Mouse (Mus musculus) hindbrain, embryonic 16.5 days (tissue): Measurements from ENCODE around the gene Anxa6. TPM values are rescaled to one million over a fixed set of nuclear protein-coding genes. Genes with fewer than 3 reads are reported as not detected.

Source experiments
- ATAC-seq: fragments of 200-750 bp; cut with Nextera tagmentation; 2 replicates; pipeline ENCODE4 v1.8.0; 2017; ENCODE audit warnings: moderate TSS enrichment, moderate library complexity
- H3K27ac ChIP-seq: fragments of 300-500 bp; sonication (generic); 2 replicates; pipeline ENCODE4 v1.5.1; 2014; ENCODE audit warnings: low read depth, mild to moderate bottlenecking, control low read depth, low read length, moderate library complexity
- H3K27me3 ChIP-seq: fragments of 300-500 bp; sonication (generic); replicated peaks from 2 replicates; pipeline ENCODE4 v1.6.1; 2014; ENCODE audit warnings: low read length; ENCODE audit not compliant: control insufficient read depth, insufficient read depth
- H3K36me3 ChIP-seq: fragments of 300-500 bp; sonication (generic); 2 replicates; pipeline ENCODE4 v1.6.1; 2014; ENCODE audit warnings: mild to moderate bottlenecking, low read length, moderate library complexity, mixed read lengths; ENCODE audit not compliant: control insufficient read depth, insufficient read depth
- H3K4me1 ChIP-seq: fragments of 300-500 bp; sonication (generic); 2 replicates; pipeline ENCODE4 v1.6.1; 2014; ENCODE audit warnings: low read depth, low read length; ENCODE audit not compliant: control insufficient read depth, insufficient read depth
- H3K4me2 ChIP-seq: fragments of 300-500 bp; sonication (generic); 2 replicates; pipeline ENCODE4 v1.6.1; 2014; ENCODE audit warnings: mild to moderate bottlenecking, low read length, control low read depth, moderate library complexity
- H3K4me3 ChIP-seq: fragments of 300-500 bp; sonication (generic); 2 replicates; pipeline ENCODE4 v1.5.1; 2014; ENCODE audit warnings: mild to moderate bottlenecking, low read length, control low read depth, moderate library complexity
- H3K9ac ChIP-seq: fragments of 300-500 bp; sonication (generic); 2 replicates; pipeline ENCODE4 v1.6.1; 2014; ENCODE audit warnings: low read depth, mild to moderate bottlenecking, control low read depth, low read length, moderate library complexity
- H3K9me3 ChIP-seq: fragments of 300-500 bp; sonication (generic); 2 replicates; pipeline ENCODE4 v1.6.1; 2014; ENCODE audit warnings: mild to moderate bottlenecking, low read length, moderate library complexity; ENCODE audit not compliant: control insufficient read depth
- WGBS: fragments of 180-500 bp; shearing (Covaris S2); extraction: QIAGEN DNeasy Blood & Tissue Kit; methylation state at CpG from one replicate; pipeline ENCODE4 v1.1.7; 2014; 5-methylcytosine and 5-hydroxymethylcytosine counted together
- polyA plus RNA-seq: library from polyadenylated mRNA; unstranded; fragments of >200 nt; fragmentation: Nextera tagmentation; extraction: Ambion mirVana; gene quantifications from 2 replicates; pipeline ENCODE4 v1.2.1, GENCODE M21; 2015

Gene Anxa6
- polyA plus RNA-seq, 1 experiment from 2014 or later, result 72.4 TPM

DNA sequence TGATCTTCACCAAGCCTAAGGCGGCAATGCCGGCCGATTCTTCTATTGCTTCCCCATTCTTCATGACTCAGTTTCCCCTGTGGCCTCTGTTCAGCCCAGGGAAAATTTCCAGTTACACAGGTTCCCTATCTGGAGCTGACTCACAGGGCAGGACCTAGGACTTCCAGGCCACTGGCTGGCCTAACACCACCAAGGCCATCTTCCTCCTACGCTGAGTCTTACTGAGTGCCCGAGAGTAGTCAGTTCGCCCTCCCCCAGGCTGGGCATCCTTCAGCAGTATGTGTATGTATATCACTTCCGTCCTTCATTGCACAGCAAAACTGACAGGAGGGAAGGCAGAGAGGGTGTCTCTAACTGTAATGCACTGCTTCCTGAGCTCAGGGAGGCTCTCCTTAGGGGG lies 99.0 kb downstream of the Anxa6 start:
- H3K9ac ChIP-seq, result no peak overlapping the region
- H3K27ac ChIP-seq, result no peak overlapping the region
- no peaks in the 10 kb centered on the region for H3K27me3 ChIP-seq
- H3K36me3 ChIP-seq, result peaks cover 13% of the 10 kb centered on the region
- H3K4me3 ChIP-seq, result no peak overlapping the region
- WGBS, result 87% methylated on average over 7 of the region's 7 CpGs
- H3K4me2 ChIP-seq, result no peak overlapping the region
- ATAC-seq, result no peak
- no peaks in the 10 kb centered on the region for H3K9me3 ChIP-seq
- H3K4me1 ChIP-seq, result no peaks in the 10 kb centered on the region

DNA sequence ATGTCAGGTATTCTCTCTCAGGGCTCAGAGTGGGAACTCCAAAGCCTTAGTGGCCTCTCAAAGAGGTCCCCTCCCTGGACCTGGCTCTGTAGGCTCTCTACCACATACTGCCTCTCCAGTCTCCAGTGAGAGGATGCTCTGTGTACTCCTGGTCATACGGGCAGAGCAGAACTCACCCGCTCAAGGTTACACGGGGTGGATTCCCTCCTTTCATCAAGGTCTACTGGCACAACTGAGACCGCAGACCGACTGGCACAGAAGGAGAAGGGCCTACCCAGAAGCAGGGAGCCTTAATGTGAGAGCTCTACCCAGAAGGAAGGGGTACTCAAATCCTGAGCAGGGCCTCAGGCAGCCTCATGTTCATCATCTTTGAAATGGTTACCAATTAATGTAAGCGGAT lies 100.7 kb downstream of the Anxa6 start:
- Histone ChIP-seq H3K27me3 (no peaks in the 10 kb centered on the region), H3K4me3 (no peak overlapping the region), H3K4me2 (no peak overlapping the region), H3K9me3 (no peaks in the 10 kb centered on the region), H3K36me3 (peaks cover 12% of the 10 kb centered on the region; the same call in 1 of the 2 replicates), H3K27ac (no peak overlapping the region), H3K4me1 (no peaks in the 10 kb centered on the region), H3K9ac (no peak overlapping the region)
- no peak for ATAC-seq
- WGBS, result 95% methylated on average over 6 of the region's 6 CpGs

DNA sequence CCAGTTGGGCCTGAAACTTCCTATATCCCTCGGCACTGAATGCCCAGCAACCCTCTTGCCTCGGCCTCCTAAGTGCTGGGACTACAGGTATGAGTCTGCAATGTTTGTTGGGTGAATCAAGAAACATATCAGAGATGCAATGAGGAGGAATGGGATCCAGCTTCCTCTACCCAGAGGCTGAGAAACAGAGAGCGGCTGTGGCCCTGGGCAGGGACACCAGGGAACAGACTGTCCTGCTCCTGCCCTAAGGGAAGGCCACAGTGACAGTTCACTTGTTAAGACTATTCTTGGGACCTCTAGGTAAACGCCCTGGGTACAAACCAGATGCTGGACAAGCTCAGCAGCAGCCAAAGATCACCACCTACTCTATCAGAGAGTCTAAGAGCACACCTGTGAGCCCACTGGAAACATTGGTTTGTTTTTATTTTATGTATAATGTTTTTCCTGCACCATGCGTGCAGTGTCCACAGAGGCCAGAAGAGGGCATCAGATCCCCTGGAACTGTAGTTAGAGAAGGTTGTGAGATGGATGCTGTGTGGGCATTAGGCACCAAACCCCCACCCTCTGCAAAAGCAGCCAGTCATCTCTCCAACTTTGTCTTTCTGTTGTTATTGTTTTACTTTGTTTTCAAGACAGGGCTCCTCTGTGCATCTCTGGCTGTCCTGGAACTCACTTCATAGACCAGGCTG lies 101.7 kb downstream of the Anxa6 start:
- Histone ChIP-seq H3K27ac (no peak overlapping the region), H3K4me3 (no peak overlapping the region), H3K4me1 (no peaks in the 10 kb centered on the region), H3K9ac (no peak overlapping the region), H3K4me2 (no peak overlapping the region), H3K27me3 (no peaks in the 10 kb centered on the region), H3K9me3 (no peaks in the 10 kb centered on the region), H3K36me3 (peaks cover 13% of the 10 kb centered on the region)
- ATAC-seq, result no peak
- 64% methylated on average over 5 of the region's 5 CpGs for whole genome bisulfite sequencing

DNA sequence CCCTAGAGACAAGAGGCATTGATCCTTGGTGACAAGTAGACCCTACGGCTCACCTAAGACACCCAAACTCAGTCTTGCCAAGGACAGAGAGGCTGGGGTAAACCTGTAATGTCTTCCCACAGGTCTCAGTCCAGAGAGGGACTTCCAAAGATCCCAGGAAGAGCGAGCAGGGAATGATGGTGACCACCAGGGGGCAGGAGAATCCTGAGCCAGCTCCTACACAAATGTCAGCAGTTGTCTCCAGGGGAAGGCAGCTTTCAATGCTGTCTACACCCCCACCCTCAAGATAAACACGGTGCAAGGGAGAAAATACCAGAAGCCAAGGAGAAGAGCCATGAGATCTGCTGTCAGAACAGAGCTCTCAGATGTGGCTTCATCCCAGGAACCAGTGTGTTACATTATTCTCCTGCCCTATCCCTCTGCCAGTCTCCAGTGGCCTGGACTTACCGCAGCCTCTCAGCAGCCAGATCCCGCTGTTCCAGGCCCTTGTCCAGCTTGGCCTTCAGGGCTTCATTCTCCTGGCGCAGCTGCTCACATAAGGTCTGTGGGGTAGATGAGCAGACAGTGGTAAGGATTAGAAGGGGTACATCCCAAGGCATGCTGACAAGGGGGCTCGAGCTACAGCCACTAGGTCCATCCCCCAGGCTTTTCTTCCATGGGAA lies 102.8 kb downstream of the Anxa6 start:
- H3K4me1 ChIP-seq, result no peaks in the 10 kb centered on the region
- H3K9me3 ChIP-seq, result no peaks in the 10 kb centered on the region
- no peak overlapping the region for H3K27ac ChIP-seq
- no peak overlapping the region for H3K4me2 ChIP-seq
- H3K4me3 ChIP-seq, result no peak overlapping the region
- WGBS, result 68% methylated on average over 7 of the region's 7 CpGs
- no peaks in the 10 kb centered on the region for H3K27me3 ChIP-seq
- H3K36me3 ChIP-seq, result peaks cover 20% of the 10 kb centered on the region
- ATAC-seq, result no peak
- H3K9ac ChIP-seq, result no peak overlapping the region

DNA sequence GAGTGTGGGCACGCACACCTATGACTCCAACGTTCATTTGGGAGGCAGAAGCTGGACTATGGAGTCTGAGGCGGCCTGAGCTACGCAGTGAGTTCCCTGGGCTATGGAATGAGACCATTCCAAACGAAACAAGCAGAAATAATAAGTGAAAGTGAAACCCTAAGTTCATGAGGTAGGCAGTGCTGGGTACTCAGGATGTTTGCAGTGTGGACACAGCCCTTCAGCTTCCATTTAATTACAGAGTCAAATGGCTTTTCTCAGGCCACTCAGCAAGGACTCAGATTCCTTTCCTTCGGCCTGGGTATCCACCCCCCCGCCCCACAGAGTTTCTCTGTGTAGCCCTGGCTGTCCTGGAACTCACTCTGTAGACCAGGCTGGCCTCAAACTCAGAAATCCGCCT lies 103.5 kb downstream of the Anxa6 start:
- H3K4me2 ChIP-seq, result no peak overlapping the region
- no peak overlapping the region for H3K27ac ChIP-seq
- H3K9ac ChIP-seq, result no peak overlapping the region
- H3K4me1 ChIP-seq, result no peaks in the 10 kb centered on the region
- H3K4me3 ChIP-seq, result no peak overlapping the region
- H3K36me3 ChIP-seq, result peaks cover 20% of the 10 kb centered on the region
- H3K9me3 ChIP-seq, result no peaks in the 10 kb centered on the region
- ATAC-seq, result no peak
- no peaks in the 10 kb centered on the region for H3K27me3 ChIP-seq
- 83% methylated on average over 8 of the region's 8 CpGs for WGBS

DNA sequence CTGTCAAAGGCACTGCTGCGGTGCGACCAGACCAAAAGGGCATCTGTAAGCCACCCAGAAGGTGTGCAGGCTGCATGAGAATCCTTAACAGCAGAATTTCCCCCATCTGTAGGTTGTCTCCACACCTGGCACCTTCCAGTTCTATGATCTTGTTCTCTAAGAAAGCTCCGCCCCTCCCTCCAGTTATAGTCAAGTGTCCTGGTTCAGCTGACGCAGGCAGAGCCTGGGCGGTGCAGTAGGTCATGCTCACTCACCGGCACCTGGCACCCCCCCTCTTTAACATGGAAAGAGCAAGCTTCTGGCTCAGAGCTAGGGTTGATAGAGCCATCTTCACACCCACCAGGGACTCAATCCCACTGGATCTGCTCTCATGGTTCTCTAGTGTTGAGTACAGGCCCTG lies 104.0 kb downstream of the Anxa6 start:
- H3K4me1 ChIP-seq, result no peaks in the 10 kb centered on the region
- no peak overlapping the region for H3K9ac ChIP-seq
- peaks cover 20% of the 10 kb centered on the region for H3K36me3 ChIP-seq
- no peaks in the 10 kb centered on the region for H3K27me3 ChIP-seq
- no peaks in the 10 kb centered on the region for H3K9me3 ChIP-seq
- H3K27ac ChIP-seq, result no peak overlapping the region
- ATAC-seq, result no peak
- no peak overlapping the region for H3K4me2 ChIP-seq
- 93% methylated on average over 6 of the region's 6 CpGs for WGBS
- H3K4me3 ChIP-seq, result no peak overlapping the region

Other genes starting within 250 kb of the Anxa6 start
- gene Cdc42se2, start 245.8 kb downstream of the Anxa6 start, polyA plus RNA-seq, result 136 and 147 TPM in 2 replicates
- gene Lyrm7, start 172.5 kb downstream of the Anxa6 start, polyA plus RNA-seq, result 10.4 and 10.6 TPM in 2 replicates
- gene Hint1, start 167.1 kb downstream of the Anxa6 start, polyA plus RNA-seq, result 728 and 827 TPM in 2 replicates
- gene Gpx3, start 131.0 kb downstream of the Anxa6 start, polyA plus RNA-seq, result 78.5 and 78.8 TPM in 2 replicates
- gene Tnip1, start 70.5 kb downstream of the Anxa6 start, polyA plus RNA-seq, result 19.6 and 20.4 TPM in 2 replicates
- gene Ccdc69, start 44.7 kb upstream of the Anxa6 start, polyA plus RNA-seq, result 0.50 and 1.00 TPM in 2 replicates
- 39.0 and 45.8 TPM in 2 replicates for gene Gm2a, start 64.7 kb upstream of the Anxa6 start, polyA plus RNA-seq
- not detected in 2 replicates for gene Slc36a3, start 118.3 kb upstream of the Anxa6 start, polyA plus RNA-seq
- 0.56 and 0.87 TPM in 2 replicates for gene Slc36a2, start 151.6 kb upstream of the Anxa6 start, polyA plus RNA-seq
- gene Slc36a1, start 170.9 kb upstream of the Anxa6 start, polyA plus RNA-seq, result 4.4 and 4.6 TPM in 2 replicates